Comparison of ENCODE assay signal across 15 mouse cellular contexts in genomic region chr5:135035608-135036359, GRCm38 (mm10). TPM values are rescaled to one million over a fixed set of nuclear protein-coding genes. Genes with fewer than 3 reads are reported as not detected.
DNase-seq lines count a peak whose midpoint lies in the region; ATAC-seq lines count a peak whose summit lies in the region.
"Had no signal": no experiment of that assay in that cellular context is flagged by ENCODE, and none has a peak within 500 bp of the region (broad histone marks: within the 10 kb centered on the region; RNA-seq: fewer than 3 reads in every experiment).

No protein-coding gene starts in this region.

- peak; percentile 64 for DNase-seq in adrenal gland, adult 8-10 months
- no peak for DNase-seq in adrenal gland, postnatal 4 days (ENCODE audit: low spot score in 2 of 2)
- peak; percentile 51 for DNase-seq in left cerebral cortex, adult 11 months (ENCODE audit: low spot score)
- no peak for DNase-seq in left cerebral cortex, postnatal 4 days
- DNase-seq in telencephalon, adult 2 months (ENCODE audit: low read depth, low spot score), result peak; percentile 81
- no peak for DNase-seq in cerebellum, adult 9-10 months
- no peak for DNase-seq in cerebellum, adult 8-10 months
- DNase-seq: cerebellum, adult 2 months; layer of hippocampus, postnatal 36 days; lung, postnatal 10 days; spleen, adult 18-20 months had no signal

- peaks cover 29% of the 10 kb centered on the region for H3K4me1 ChIP-seq in liver, embryonic 12.5 days

- intact Hi-C loops in left cerebral cortex, postnatal 4 days (cut with DNase I), result no loop called here

- 55% methylated on average over 18 of the region's 18 CpGs for WGBS in liver, embryonic 12.5 days (ENCODE audit: insufficient replicate concordance)

- no peak overlapping the region for H3K9ac ChIP-seq in liver, embryonic 12.5 days

- H3K27ac ChIP-seq in liver, embryonic 12.5 days, result 0 out of 2 replicates have a peak overlapping the region, but pooled peaks have one; percentile 36
- H3K27ac ChIP-seq: heart, embryonic 10.5 days had no signal

- no peaks in the 10 kb centered on the region for H3K36me3 ChIP-seq in liver, embryonic 12.5 days

- no peak overlapping the region for H3K4me3 ChIP-seq in liver, embryonic 12.5 days
- H3K4me3 ChIP-seq: heart, embryonic 10.5 days had no signal

- H3K4me2 ChIP-seq in liver, embryonic 12.5 days, result peak overlapping the region; percentile 13; the same call in 1 of the 2 replicates

- ATAC-seq in liver, embryonic 12.5 days, result peak; percentile 38
- ATAC-seq: inflammation-experienced regulatory T-cells, adult 6 months had no signal

- H3K9me3 ChIP-seq in liver, embryonic 12.5 days (replicated peaks), result peaks cover 5% of the 10 kb centered on the region
- H3K9me3 ChIP-seq: heart, embryonic 10.5 days had no signal

- no peaks in the 10 kb centered on the region for H3K27me3 ChIP-seq in liver, embryonic 12.5 days (replicated peaks)

RNA-seq across cellular contexts. Expression of gene Stx1a, which starts 12.5 kb away (rescaled TPM):
- 10 to 100 TPM in 3 of 4 experiments, 1 to 10 TPM in 1; 4.9 to 15.9 (median 12.1) TPM for total RNA-seq in adrenal gland, adult 8-10 months (2022)
- total RNA-seq in adrenal gland, postnatal 4 days (2021), result 10 to 100 TPM; 17.5 to 20.3 TPM
- 100 to 1,000 TPM; 261 to 264 TPM for total RNA-seq in left cerebral cortex, postnatal 4 days (2021)
- polyA plus RNA-seq in liver, embryonic 12.5 days (2016; fragmentation: Nextera tagmentation; extraction: Ambion mirVana), result 2.7 and 2.8 TPM in 2 replicates
- total RNA-seq: hematopoietic stem cell, adult 5-6 weeks had no signal

RNA-seq across cellular contexts. Expression of gene Abhd11, which starts 26.8 kb away (rescaled TPM):
- 10 to 100 TPM; 52.4 to 65.4 (median 55.9) TPM for total RNA-seq in adrenal gland, adult 8-10 months (2022)
- total RNA-seq in adrenal gland, postnatal 4 days (2021), result 10 to 100 TPM; 54.9 to 55.5 TPM
- 10 to 100 TPM; 56.6 to 60.8 TPM for total RNA-seq in left cerebral cortex, postnatal 4 days (2021)
- polyA plus RNA-seq in liver, embryonic 12.5 days (2016; fragmentation: Nextera tagmentation; extraction: Ambion mirVana), result 39.1 and 45.3 TPM in 2 replicates

RNA-seq across cellular contexts. Expression of gene Dnajc30, which starts 28.2 kb away (rescaled TPM):
- total RNA-seq in adrenal gland, adult 8-10 months (2022), result 10 to 100 TPM; 35.8 to 42.0 (median 38.7) TPM
- 10 to 100 TPM; 27.9 to 28.8 TPM for total RNA-seq in adrenal gland, postnatal 4 days (2021)
- 10 to 100 TPM; 27.4 to 30.1 TPM for total RNA-seq in left cerebral cortex, postnatal 4 days (2021)
- polyA plus RNA-seq in liver, embryonic 12.5 days (2016; fragmentation: Nextera tagmentation; extraction: Ambion mirVana), result 15.9 and 19.1 TPM in 2 replicates

RNA-seq across cellular contexts. Expression of gene Bud23, which starts 29.0 kb away (rescaled TPM):
- 10 to 100 TPM; 54.5 to 56.7 (median 55.8) TPM for total RNA-seq in adrenal gland, adult 8-10 months (2022)
- 10 to 100 TPM; 49.7 to 50.1 TPM for total RNA-seq in adrenal gland, postnatal 4 days (2021)
- total RNA-seq in left cerebral cortex, postnatal 4 days (2021), result 10 to 100 TPM; 51.7 to 52.1 TPM
- polyA plus RNA-seq in liver, embryonic 12.5 days (2016; fragmentation: Nextera tagmentation; extraction: Ambion mirVana), result 97.8 and 104 TPM in 2 replicates

RNA-seq across cellular contexts. Expression of gene Vps37d, which starts 42.3 kb away (rescaled TPM):
- 1 to 10 TPM; 2.2 to 6.5 (median 4.8) TPM for total RNA-seq in adrenal gland, adult 8-10 months (2022)
- 10 to 100 TPM; 10.1 to 12.3 TPM for total RNA-seq in adrenal gland, postnatal 4 days (2021)
- total RNA-seq in left cerebral cortex, postnatal 4 days (2021), result 10 to 100 TPM; 46.1 TPM
- 1.2 and 1.3 TPM in 2 replicates for polyA plus RNA-seq in liver, embryonic 12.5 days (2016; fragmentation: Nextera tagmentation; extraction: Ambion mirVana)
- polyA plus RNA-seq: inflammation-experienced regulatory T-cells, adult 6 months had no signal

Comparison
In these comparisons a context has a peak if more than half of its experiments do, and no peak if none do; other contexts are left out.
1. DNase-seq: peak in adrenal gland, adult 8-10 months (single experiment), left cerebral cortex, adult 11 months (single experiment) and telencephalon, adult 2 months (single experiment); none in adrenal gland, postnatal 4 days (0 of 2), left cerebral cortex, postnatal 4 days (single experiment), cerebellum, adult 9-10 months (single experiment) and cerebellum, adult 8-10 months (single experiment).
2. RNA of gene Stx1a, which starts 12.5 kb away (total RNA-seq): 261 to 264 TPM in left cerebral cortex, postnatal 4 days; 17.5 to 20.3 TPM in adrenal gland, postnatal 4 days and 4.9 to 15.9 TPM in adrenal gland, adult 8-10 months; every median in the first group is over 10 times any median in the second.